ENCODE assay signal across 9 mouse cellular contexts in genomic region chr1:52489538-52490181, GRCm38 (mm10). TPM values are rescaled to one million over a fixed set of nuclear protein-coding genes. Genes with fewer than 3 reads are reported as not detected.
DNase-seq lines count a peak whose midpoint lies in the region; ATAC-seq and TF ChIP-seq lines count a peak whose summit lies in the region.
"Had no signal": no experiment of that assay in that cellular context is flagged by ENCODE, and none has a peak within 500 bp of the region (broad histone marks: within the 10 kb centered on the region; RNA-seq: fewer than 3 reads in every experiment).

No protein-coding gene starts in this region.

- no peak for DNase-seq in midbrain, embryonic 11.5 days (ENCODE audit: low spot score, missing footprints)
- DNase-seq in kidney, postnatal 14 days = peak; percentile 16
- DNase-seq in stomach, postnatal 0 days (ENCODE audit: low spot score) = no peak
- no peak for DNase-seq in layer of hippocampus, adult 11-12 months (ENCODE audit: low spot score)
- DNase-seq in right cerebral cortex, postnatal 25 days = no peak
- no peak for DNase-seq in left cerebral cortex, postnatal 10 days (ENCODE audit: extremely low spot score in 1 of 2, low spot score in 2 of 2)

- no peak for TF ChIP-seq POLR2A in bone marrow macrophage, adult 2 months (IDR thresholded peaks at IDR 0.05; ENCODE audit: borderline replicate concordance, low read depth, low read length)

- no peaks in the 10 kb centered on the region for H3K4me1 ChIP-seq in midbrain, embryonic 11.5 days (ENCODE audit: control insufficient read depth, insufficient read depth, low read length)
- H3K4me1 ChIP-seq in midbrain, embryonic 15.5 days = no peaks in the 10 kb centered on the region
- H3K4me1 ChIP-seq in bone marrow macrophage, adult 2 months (ENCODE audit: control insufficient read depth, insufficient read depth, low read length) = peaks cover 10% of the 10 kb centered on the region
- H3K4me1 ChIP-seq in stomach, postnatal 0 days (replicated peaks; ENCODE audit: control insufficient read depth, insufficient read depth) = no peaks in the 10 kb centered on the region
- H3K4me1 ChIP-seq: embryonic facial prominence, embryonic 15.5 days had no signal

- H3K4me2 ChIP-seq in midbrain, embryonic 11.5 days = no peak overlapping the region
- no peak overlapping the region for H3K4me2 ChIP-seq in midbrain, embryonic 15.5 days
- no peak overlapping the region for H3K4me2 ChIP-seq in stomach, postnatal 0 days (replicated peaks; ENCODE audit: low read depth)
- H3K4me2 ChIP-seq: embryonic facial prominence, embryonic 15.5 days had no signal

- no peaks in the 10 kb centered on the region for H3K36me3 ChIP-seq in midbrain, embryonic 11.5 days (ENCODE audit: control insufficient read depth, insufficient read depth, low read length)
- no peaks in the 10 kb centered on the region for H3K36me3 ChIP-seq in midbrain, embryonic 15.5 days (replicated peaks)
- no peaks in the 10 kb centered on the region for H3K36me3 ChIP-seq in stomach, postnatal 0 days (ENCODE audit: control insufficient read depth, insufficient read depth, low read length)

- no peak for TF ChIP-seq EP300 in stomach, postnatal 0 days (optimal IDR thresholded peaks at IDR 0.05)

- 0 out of 2 replicates have a peak, but pooled peaks have one; percentile 11 for ATAC-seq in midbrain, embryonic 11.5 days (ENCODE audit: low FRiP score)
- ATAC-seq in midbrain, embryonic 15.5 days (replicated peaks) = no peak
- no peak for ATAC-seq in stomach, postnatal 0 days (ENCODE audit: low FRiP score, low TSS enrichment)

- H3K9ac ChIP-seq in midbrain, embryonic 11.5 days (ENCODE audit: low read length) = no peak overlapping the region
- H3K9ac ChIP-seq in midbrain, embryonic 15.5 days = no peak overlapping the region
- H3K9ac ChIP-seq in stomach, postnatal 0 days (ENCODE audit: low read length) = no peak overlapping the region
- H3K9ac ChIP-seq: embryonic facial prominence, embryonic 15.5 days had no signal

- TF ChIP-seq CTCF in bone marrow macrophage, adult 2 months (IDR thresholded peaks at IDR 0.05; ENCODE audit: low read depth, low read length) = 0 out of 2 replicates have a peak, but pooled peaks have one; percentile 7
- peak; percentile 47 for TF ChIP-seq CTCF in stomach, postnatal 0 days (IDR thresholded peaks at IDR 0.05; ENCODE audit: low read depth)

- H3K9me3 ChIP-seq in midbrain, embryonic 11.5 days (ENCODE audit: control insufficient read depth, low read length) = no peaks in the 10 kb centered on the region
- H3K9me3 ChIP-seq in midbrain, embryonic 15.5 days = no peaks in the 10 kb centered on the region
- H3K9me3 ChIP-seq in stomach, postnatal 0 days (ENCODE audit: control insufficient read depth, low read length) = no peaks in the 10 kb centered on the region
- H3K9me3 ChIP-seq: embryonic facial prominence, embryonic 15.5 days had no signal

- H3K27me3 ChIP-seq in midbrain, embryonic 11.5 days (ENCODE audit: control insufficient read depth, insufficient read depth, low read length) = no peaks in the 10 kb centered on the region
- no peaks in the 10 kb centered on the region for H3K27me3 ChIP-seq in midbrain, embryonic 15.5 days (replicated peaks)
- H3K27me3 ChIP-seq in stomach, postnatal 0 days (ENCODE audit: control insufficient read depth, insufficient read depth, low read length) = no peaks in the 10 kb centered on the region
- H3K27me3 ChIP-seq: embryonic facial prominence, embryonic 15.5 days had no signal

- intact Hi-C loops in left cerebral cortex, postnatal 10 days (cut with DNase I) = loop anchor here (10.0 kb wide), 1 partner anchor 185 kb away; no protein-coding TSS in a partner anchor

- WGBS in midbrain, embryonic 11.5 days = 71% methylated on average over 7 of the region's 7 CpGs
- WGBS in midbrain, embryonic 15.5 days = 72% methylated on average over 7 of the region's 7 CpGs
- WGBS in stomach, postnatal 0 days = 76% methylated on average over 7 of the region's 7 CpGs

- H3K27ac ChIP-seq in midbrain, embryonic 11.5 days (ENCODE audit: low read depth, low read length) = no peak overlapping the region
- H3K27ac ChIP-seq in midbrain, embryonic 15.5 days = no peak overlapping the region
- no peak overlapping the region for H3K27ac ChIP-seq in bone marrow macrophage, adult 2 months (ENCODE audit: insufficient read depth, low read depth, low read length)
- H3K27ac ChIP-seq in stomach, postnatal 0 days (replicated peaks) = no peak overlapping the region
- H3K27ac ChIP-seq: embryonic facial prominence, embryonic 15.5 days had no signal

- H3K4me3 ChIP-seq in midbrain, embryonic 11.5 days (ENCODE audit: low read depth, low read length) = no peak overlapping the region
- H3K4me3 ChIP-seq in midbrain, embryonic 15.5 days = no peak overlapping the region
- no peak overlapping the region for H3K4me3 ChIP-seq in bone marrow macrophage, adult 2 months (ENCODE audit: insufficient read depth, low read length)
- no peak overlapping the region for H3K4me3 ChIP-seq in stomach, postnatal 0 days (ENCODE audit: low read depth, low read length)
- H3K4me3 ChIP-seq: embryonic facial prominence, embryonic 15.5 days had no signal

RNA-seq across cellular contexts. Expression of gene Nab1, which starts 10.8 kb away (rescaled TPM):
- polyA plus RNA-seq in midbrain, embryonic 11.5 days (2014; fragmentation: Nextera tagmentation; extraction: Ambion mirVana) = 5.5 and 5.9 TPM in 2 replicates
- polyA plus RNA-seq in midbrain, embryonic 15.5 days (2015; fragmentation: Nextera tagmentation; extraction: Ambion mirVana) = 7.4 and 7.7 TPM in 2 replicates
- 50.2 and 54.4 TPM in 2 replicates for polyA plus RNA-seq in bone marrow macrophage, adult 2 months (2012; ENCODE audit: insufficient read depth, insufficient read length, missing spikeins)
- polyA plus RNA-seq in stomach, postnatal 0 days (2015; fragmentation: Nextera tagmentation; extraction: Ambion mirVana) = 13.5 and 14.5 TPM in 2 replicates
- 10 to 100 TPM; 28.3 to 29.3 TPM for total RNA-seq in left cerebral cortex, postnatal 10 days (2021)
